Mouse (Mus musculus) kidney, adult 2 months (tissue): ENCODE measurements around the gene Prpf6.

Experiments used
- CTCF ChIP-seq: fragments of 200-500 bp; conservative IDR thresholded peaks from 2 replicates; pipeline ENCODE4 v1.5.1; 2011; ENCODE audit warnings: low read depth, mild to moderate bottlenecking, control low read depth, low read length, moderate library complexity, mixed read lengths; ENCODE audit not compliant: insufficient read depth, insufficient read length
- POLR2A ChIP-seq: fragments of 200-500 bp; IDR thresholded peaks from one replicate; pipeline ENCODE4 v1.6.1; 2011; ENCODE audit warnings: low read depth, low read length, control low read depth

DNA sequence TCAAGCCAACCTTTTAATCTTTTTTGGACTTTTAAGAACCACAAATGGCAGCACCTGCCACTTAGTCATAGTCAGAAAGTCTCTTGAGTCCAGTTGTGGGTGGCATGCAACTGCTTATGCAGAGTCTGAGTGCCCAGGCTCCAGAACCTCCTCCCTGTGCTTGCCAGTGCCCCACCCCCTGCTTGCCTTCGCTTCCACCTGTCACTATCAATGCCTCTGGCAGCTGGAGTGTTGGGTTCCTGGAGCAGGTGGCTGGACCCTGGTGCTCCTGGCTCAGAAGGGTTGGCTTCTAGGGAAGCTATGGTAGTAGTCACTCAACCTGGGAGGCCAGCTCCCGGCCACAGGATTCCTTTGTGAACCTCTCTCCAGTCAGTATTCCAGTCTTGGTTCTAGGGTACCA, 41.4 kb upstream of the Prpf6 start:
- TF ChIP-seq POLR2A: no peak
- TF ChIP-seq CTCF: no peak
